Mouse (Mus musculus): ENCODE results near the gene Hoxd11. TPM values are rescaled to one million over a fixed set of nuclear protein-coding genes. Genes with fewer than 3 reads are reported as not detected.

Hoxd11 gene
- total and polyA plus RNA-seq, 2 experiments from 2014 or later, result 0.11 TPM; not detected in 1

DNA sequence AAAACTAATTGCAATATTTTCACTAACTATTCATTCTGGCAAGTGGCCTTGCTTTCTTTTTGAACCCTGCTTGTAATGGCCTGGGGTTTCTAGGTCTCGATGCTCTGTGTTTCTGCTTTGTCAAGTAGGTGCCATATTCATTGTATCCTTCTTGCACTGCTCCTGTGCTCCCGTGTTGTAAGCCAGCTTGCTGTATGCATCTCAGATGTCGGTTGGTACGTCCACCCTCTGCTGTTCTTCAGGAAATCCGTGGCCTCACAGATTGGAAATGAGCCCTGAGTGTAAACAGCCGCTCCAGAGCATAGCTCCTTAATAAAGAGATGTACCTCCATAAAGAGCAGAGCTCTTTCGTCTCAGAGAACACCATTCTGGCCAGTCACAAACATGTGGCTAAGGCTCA, 28.2 kb downstream of the Hoxd11 start:
- TF ChIP-seq CTCF (IDR thresholded peaks at IDR 0.05; ENCODE audit: low read depth) (no peak), EP300 (IDR thresholded peaks at IDR 0.05; ENCODE audit: low read depth) (no peak)
- Histone ChIP-seq H3K4me3 (ENCODE audit: low read depth, low read length) (no peak overlapping the region), H3K27me3 (ENCODE audit: control insufficient read depth, insufficient read depth, low read length) (peaks cover 99% of the 10 kb centered on the region), H3K9ac (replicated peaks; ENCODE audit: low read depth, low read length) (no peak overlapping the region), H3K36me3 (replicated peaks; ENCODE audit: control insufficient read depth, insufficient read depth, low read length) (no peaks in the 10 kb centered on the region), H3K4me1 (ENCODE audit: control insufficient read depth, insufficient read depth) (peaks cover 6% of the 10 kb centered on the region; the same call in 1 of the 2 replicates), H3K9me3 (replicated peaks; ENCODE audit: control insufficient read depth, low read length) (no peaks in the 10 kb centered on the region), H3K4me2 (ENCODE audit: low read depth, low read length) (no peak overlapping the region), H3K27ac (ENCODE audit: low read depth) (no peak overlapping the region)
- ATAC-seq (ENCODE audit: insufficient read depth, low read depth) (no peak), DNase-seq (ENCODE audit: low spot score) (no peak)
- WGBS, result 15% methylated on average over 7 of the region's 7 CpGs

DNA sequence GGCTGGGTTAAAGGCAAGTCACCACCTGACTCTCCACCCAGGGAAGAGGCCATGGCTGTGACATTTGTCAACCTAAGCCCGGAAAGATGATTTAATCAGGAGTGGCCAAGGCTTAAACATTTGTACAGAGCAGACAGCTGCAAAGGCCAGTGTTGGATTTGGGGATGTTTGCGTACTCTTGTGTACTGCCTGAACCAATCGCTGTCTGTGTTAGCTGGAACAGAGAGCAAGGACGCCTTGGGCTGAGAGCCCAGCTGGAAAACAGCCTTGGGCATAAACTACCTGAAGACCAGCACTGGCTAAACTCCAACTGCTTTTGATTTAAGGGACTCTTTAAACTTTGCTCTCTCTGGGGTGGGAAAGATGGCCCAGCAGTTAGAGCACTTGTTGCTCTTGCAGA, 29.3 kb downstream of the Hoxd11 start:
- no peak for ATAC-seq (ENCODE audit: insufficient read depth, low read depth)
- Histone ChIP-seq H3K36me3 (replicated peaks; ENCODE audit: control insufficient read depth, insufficient read depth, low read length) (no peaks in the 10 kb centered on the region), H3K4me1 (ENCODE audit: control insufficient read depth, insufficient read depth) (peaks cover 6% of the 10 kb centered on the region; the same call in 1 of the 2 replicates), H3K4me3 (ENCODE audit: low read depth, low read length) (no peak overlapping the region), H3K9ac (replicated peaks; ENCODE audit: low read depth, low read length) (no peak overlapping the region), H3K9me3 (replicated peaks; ENCODE audit: control insufficient read depth, low read length) (no peaks in the 10 kb centered on the region), H3K27me3 (ENCODE audit: control insufficient read depth, insufficient read depth, low read length) (peaks cover 99% of the 10 kb centered on the region), H3K4me2 (ENCODE audit: low read depth, low read length) (no peak overlapping the region), H3K27ac (ENCODE audit: low read depth) (no peak overlapping the region)
- 16% methylated on average over 4 of the region's 4 CpGs for WGBS
- TF ChIP-seq EP300 (IDR thresholded peaks at IDR 0.05; ENCODE audit: low read depth) (no peak), CTCF (IDR thresholded peaks at IDR 0.05; ENCODE audit: low read depth) (no peak)
- no peak for DNase-seq (ENCODE audit: low spot score)

DNA sequence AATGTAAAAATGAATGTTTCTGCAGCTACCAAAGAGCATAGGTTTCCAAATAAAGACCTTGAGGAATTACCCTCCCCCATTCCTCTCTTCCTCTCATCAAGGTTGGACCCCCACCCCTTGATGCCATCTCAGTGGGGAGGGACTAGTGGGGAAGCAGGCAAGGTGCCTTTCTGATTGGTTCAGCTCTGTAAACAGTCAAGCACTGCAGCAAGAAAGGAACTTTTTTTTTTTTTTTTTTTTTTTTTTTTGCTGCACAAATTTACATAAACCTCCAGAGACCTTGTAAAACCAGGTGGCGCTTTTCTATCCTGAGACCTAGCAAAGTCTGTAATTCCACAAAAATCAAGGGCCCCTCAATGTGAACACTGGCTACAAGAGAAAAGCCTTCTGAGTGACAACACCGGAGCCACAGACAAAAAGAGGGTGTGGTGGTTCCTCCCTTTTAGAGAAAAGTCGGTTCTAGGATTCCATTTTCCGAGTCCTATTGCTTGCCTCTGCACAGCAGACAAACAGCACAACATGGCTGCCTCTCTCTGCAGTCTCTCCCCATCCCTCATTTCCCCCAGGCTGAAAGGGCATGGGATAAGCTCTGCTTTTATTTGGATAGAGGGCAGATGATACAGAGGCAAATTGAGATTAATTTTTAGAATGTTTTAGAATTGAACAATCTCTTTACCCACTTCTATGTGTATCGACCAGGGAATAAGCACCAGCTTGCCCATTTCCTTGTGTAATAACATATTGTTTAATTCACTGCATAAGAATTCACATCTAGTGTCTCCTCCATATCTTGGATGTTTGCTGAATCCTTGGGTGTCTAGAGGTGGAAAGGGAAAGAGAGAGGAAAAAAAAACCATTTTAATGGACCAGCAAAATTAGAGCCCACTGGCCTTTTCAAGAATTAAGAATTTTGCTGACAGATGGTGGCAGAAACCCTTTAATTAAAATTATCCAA, 30.4 kb downstream of the Hoxd11 start:
- no peak for DNase-seq (ENCODE audit: low spot score)
- no peak for ATAC-seq (ENCODE audit: insufficient read depth, low read depth)

DNA sequence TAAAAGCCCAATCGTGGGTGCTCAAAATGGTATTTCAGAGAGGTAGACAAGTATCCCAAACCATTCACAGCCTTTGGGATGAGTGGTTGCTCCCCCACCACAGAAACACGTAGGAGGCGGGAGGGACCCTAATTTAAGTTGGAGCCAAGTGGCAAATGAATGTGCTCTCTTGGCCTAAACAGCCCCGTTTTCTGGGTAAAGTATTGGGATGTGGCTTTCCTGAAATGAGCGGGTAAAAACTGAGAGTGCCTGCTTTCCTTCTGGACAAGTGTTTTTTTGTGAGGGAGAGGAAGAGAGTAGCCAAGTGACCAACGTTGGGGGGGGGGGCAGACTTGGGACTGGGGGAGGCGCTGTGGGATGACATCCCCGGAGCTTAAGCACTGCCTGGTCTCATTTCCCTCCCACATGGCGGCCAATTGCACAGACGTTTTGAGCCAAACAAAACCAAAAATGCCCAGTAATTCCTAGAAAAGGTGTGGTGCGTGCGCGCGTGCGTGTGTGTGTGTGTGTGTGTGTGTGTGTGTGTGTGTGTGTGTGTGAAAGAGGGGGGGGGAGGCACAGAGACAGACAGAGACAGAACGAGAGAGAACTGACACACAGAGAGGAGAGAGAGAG, 31.7 kb downstream of the Hoxd11 start:
- under 1% methylated on average over 16 of the region's 16 CpGs for WGBS
- ATAC-seq (ENCODE audit: insufficient read depth, low read depth) (no peak), DNase-seq (ENCODE audit: low spot score) (no peak)
- no peak overlapping the region for H3K4me2 ChIP-seq (ENCODE audit: low read depth, low read length)
- TF ChIP-seq EP300 (IDR thresholded peaks at IDR 0.05; ENCODE audit: low read depth) (no peak), CTCF (IDR thresholded peaks at IDR 0.05; ENCODE audit: low read depth) (no peak)
- no peak overlapping the region for H3K27ac ChIP-seq (ENCODE audit: low read depth)
- no peaks in the 10 kb centered on the region for H3K9me3 ChIP-seq (replicated peaks; ENCODE audit: control insufficient read depth, low read length)
- no peak overlapping the region for H3K9ac ChIP-seq (replicated peaks; ENCODE audit: low read depth, low read length)
- peaks cover 99% of the 10 kb centered on the region for H3K27me3 ChIP-seq (ENCODE audit: control insufficient read depth, insufficient read depth, low read length)
- H3K4me1 ChIP-seq (ENCODE audit: control insufficient read depth, insufficient read depth), result peaks cover 6% of the 10 kb centered on the region; the same call in 1 of the 2 replicates
- H3K36me3 ChIP-seq (replicated peaks; ENCODE audit: control insufficient read depth, insufficient read depth, low read length), result no peaks in the 10 kb centered on the region
- no peak overlapping the region; the same call in 1 of the 2 replicates for H3K4me3 ChIP-seq (ENCODE audit: low read depth, low read length)

More for the DNA sequence above, 30.4 kb downstream of the Hoxd11 start:
- no peak overlapping the region for H3K9ac ChIP-seq (replicated peaks; ENCODE audit: low read depth, low read length)
- no peak overlapping the region for H3K4me2 ChIP-seq (ENCODE audit: low read depth, low read length)
- no peak overlapping the region for H3K4me3 ChIP-seq (ENCODE audit: low read depth, low read length)
- H3K27ac ChIP-seq (ENCODE audit: low read depth), result no peak overlapping the region
- H3K4me1 ChIP-seq (ENCODE audit: control insufficient read depth, insufficient read depth), result peaks cover 6% of the 10 kb centered on the region; the same call in 1 of the 2 replicates
- H3K27me3 ChIP-seq (ENCODE audit: control insufficient read depth, insufficient read depth, low read length), result peaks cover 99% of the 10 kb centered on the region
- H3K9me3 ChIP-seq (replicated peaks; ENCODE audit: control insufficient read depth, low read length), result no peaks in the 10 kb centered on the region
- WGBS, result 11% methylated on average over 5 of the region's 5 CpGs
- no peak for TF ChIP-seq EP300 (IDR thresholded peaks at IDR 0.05; ENCODE audit: low read depth)
- no peak for TF ChIP-seq CTCF (IDR thresholded peaks at IDR 0.05; ENCODE audit: low read depth)
- no peaks in the 10 kb centered on the region for H3K36me3 ChIP-seq (replicated peaks; ENCODE audit: control insufficient read depth, insufficient read depth, low read length)

DNA sequence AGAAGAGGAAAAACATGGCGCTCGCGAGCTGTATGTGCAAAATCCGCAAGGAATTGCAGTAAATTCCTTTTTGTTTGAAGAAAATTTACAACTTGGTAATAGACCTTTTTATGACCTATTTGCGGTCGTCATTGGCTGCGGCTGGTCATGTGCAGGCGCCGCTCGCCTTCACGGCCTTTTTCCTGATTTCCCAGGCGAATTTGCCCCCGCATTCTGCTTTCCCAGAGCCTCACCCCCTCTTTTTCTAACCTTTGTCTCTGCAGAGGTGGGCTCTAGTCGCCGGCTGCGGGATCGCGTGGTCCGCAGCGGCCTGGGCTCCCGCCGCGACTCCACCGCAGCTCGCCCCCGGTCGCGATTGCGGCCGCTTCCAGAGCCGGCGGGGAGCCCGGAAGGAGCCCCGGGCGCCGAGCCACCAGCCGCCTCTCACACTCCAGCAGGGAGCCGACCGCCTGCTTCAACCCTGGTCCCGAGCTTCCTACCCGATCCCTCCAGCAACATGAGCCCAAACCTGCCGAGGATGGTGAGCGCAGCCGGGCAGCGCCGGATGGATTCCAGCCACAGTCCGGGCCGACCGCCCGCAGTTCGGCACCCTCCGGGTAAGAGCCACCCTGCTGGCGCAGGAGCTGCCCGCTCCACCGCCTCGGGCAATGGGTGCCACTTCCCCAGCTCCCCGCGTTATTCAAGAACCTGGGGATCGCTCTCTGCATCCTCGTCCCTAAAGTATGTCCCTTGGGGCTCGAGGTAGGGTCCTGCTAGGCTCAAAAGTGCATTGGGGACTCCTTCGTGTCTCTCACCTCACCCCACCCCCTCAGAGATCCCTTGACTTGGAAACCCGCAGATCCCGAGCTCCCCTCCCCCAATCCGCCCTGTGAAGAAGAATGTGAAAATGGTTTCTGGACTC, 32.6 kb downstream of the Hoxd11 start, which contains the start of the genes Hoxd3 and Hoxd4:
Hoxd3 (plus strand) TSS at position 207 of the 901 bp plus-strand sequence.
Hoxd4 (plus strand) TSS at position 209 of the 901 bp plus-strand sequence.
- no peak for DNase-seq (ENCODE audit: low spot score)

More for the DNA sequence above, 32.6 kb downstream of the Hoxd11 start, which contains the start of the genes Hoxd3 and Hoxd4:
- Histone ChIP-seq H3K36me3 (replicated peaks; ENCODE audit: control insufficient read depth, insufficient read depth, low read length) (no peaks in the 10 kb centered on the region), H3K4me2 (ENCODE audit: low read depth, low read length) (peak within 1 kb of the TSS; percentile 61), H3K4me1 (ENCODE audit: control insufficient read depth, insufficient read depth) (peaks cover 6% of the 10 kb centered on the region; the same call in 1 of the 2 replicates), H3K27ac (ENCODE audit: low read depth) (no peak within 1 kb of the TSS), H3K9me3 (replicated peaks; ENCODE audit: control insufficient read depth, low read length) (no peaks in the 10 kb centered on the region), H3K9ac (replicated peaks; ENCODE audit: low read depth, low read length) (no peak within 1 kb of the TSS), H3K27me3 (ENCODE audit: control insufficient read depth, insufficient read depth, low read length) (peaks cover 99% of the 10 kb centered on the region), H3K4me3 (ENCODE audit: low read depth, low read length) (peak within 1 kb of the TSS; percentile 46)
- 0 out of 2 replicates have a peak, but pooled peaks have one; percentile 13 for ATAC-seq (ENCODE audit: insufficient read depth, low read depth)
- TF ChIP-seq EP300 (IDR thresholded peaks at IDR 0.05; ENCODE audit: low read depth) (no peak), CTCF (IDR thresholded peaks at IDR 0.05; ENCODE audit: low read depth) (no peak)
- 1% methylated on average over 65 of the region's 65 CpGs for WGBS
